Comparison of ENCODE assay signal across 8 mouse cellular contexts in genomic region chr14:62879497-62879896, GRCm38 (mm10). TPM values are rescaled to one million over a fixed set of nuclear protein-coding genes. Genes with fewer than 3 reads are reported as not detected.
A peak's percentile ranks its signal among the peaks of the same experiment; 100 is the strongest.
DNase-seq lines count a peak whose midpoint lies in the region; ATAC-seq and TF ChIP-seq lines count a peak whose summit lies in the region.

No protein-coding gene starts in this region.

- no peak overlapping the region for H3K4me2 ChIP-seq in limb, embryonic 14.5 days (replicated peaks; ENCODE audit: low read depth, low read length, severe bottlenecking)
- peak overlapping the region; percentile 2; the same call in 1 of the 2 replicates for H3K4me2 ChIP-seq in midbrain, embryonic 16.5 days (ENCODE audit: low read length)

- peak; percentile 36; the same call in 1 of the 2 replicates for TF ChIP-seq CTCF in embryonic fibroblast, embryonic 13.5 days (IDR thresholded peaks at IDR 0.05; ENCODE audit: borderline replicate concordance, insufficient read depth, low read length)
- peak; percentile 40; the same call in 1 of the 2 replicates for TF ChIP-seq CTCF in spleen, adult 2 months (IDR thresholded peaks at IDR 0.05; ENCODE audit: extremely low read depth, insufficient read depth, insufficient read length, insufficient replicate concordance)

- TF ChIP-seq POLR2A in embryonic fibroblast, embryonic 13.5 days (IDR thresholded peaks at IDR 0.05; ENCODE audit: low read depth, low read length): no peak
- TF ChIP-seq POLR2A in limb, embryonic 14.5 days (IDR thresholded peaks at IDR 0.05; ENCODE audit: borderline replicate concordance, extremely low read depth, insufficient read depth, insufficient read length): no peak
- no peak for TF ChIP-seq POLR2A in spleen, adult 2 months (IDR thresholded peaks at IDR 0.05; ENCODE audit: low read depth, low read length)

- no peak overlapping the region for H3K9ac ChIP-seq in limb, embryonic 14.5 days (ENCODE audit: low read depth, low read length, severe bottlenecking)
- H3K9ac ChIP-seq in midbrain, embryonic 16.5 days (ENCODE audit: low read depth, low read length): peak overlapping the region; percentile 27; the same call in 1 of the 2 replicates

- peak; percentile 88 for DNase-seq in 3T3-L1 (ENCODE audit: low read depth, low spot score)
- DNase-seq in brain, adult 2 months (ENCODE audit: low read depth, low spot score): peak; percentile 97
- peak; percentile 91 for DNase-seq in heart, embryonic 10.5 days (ENCODE audit: low spot score)
- peak; percentile 84 for DNase-seq in kidney, adult 9 months
- DNase-seq in limb, embryonic 14.5 days (ENCODE audit: low spot score): peak; percentile 75
- peak; percentile 29 to 60 for DNase-seq in spleen, adult 2 months (ENCODE audit: low read depth in 1 of 2, low spot score in 2 of 2)

- H3K9me3 ChIP-seq in heart, embryonic 10.5 days: no peaks in the 10 kb centered on the region
- no peaks in the 10 kb centered on the region for H3K9me3 ChIP-seq in limb, embryonic 14.5 days (ENCODE audit: control insufficient read depth, low read length)
- H3K9me3 ChIP-seq in midbrain, embryonic 16.5 days (replicated peaks; ENCODE audit: control insufficient read depth, low read length, poor library complexity, severe bottlenecking): no peaks in the 10 kb centered on the region

- H3K36me3 ChIP-seq in heart, embryonic 10.5 days: no peaks in the 10 kb centered on the region; the same call in 1 of the 2 replicates
- H3K36me3 ChIP-seq in limb, embryonic 14.5 days (ENCODE audit: control insufficient read depth, insufficient read depth, low read length): no peaks in the 10 kb centered on the region
- H3K36me3 ChIP-seq in midbrain, embryonic 16.5 days (ENCODE audit: control insufficient read depth, insufficient read depth, low read length): no peaks in the 10 kb centered on the region
- H3K36me3 ChIP-seq in spleen, adult 2 months (ENCODE audit: control insufficient read depth, insufficient read depth, low read length): no peaks in the 10 kb centered on the region

- H3K27ac ChIP-seq in embryonic fibroblast, embryonic 13.5 days (ENCODE audit: insufficient read depth, low read length): peak overlapping the region; percentile 70
- H3K27ac ChIP-seq in heart, embryonic 10.5 days: no peak overlapping the region; the same call in none of the 2 replicates
- no peak overlapping the region for H3K27ac ChIP-seq in limb, embryonic 14.5 days (replicated peaks; ENCODE audit: low read depth, low read length)
- peak overlapping the region; percentile 74 for H3K27ac ChIP-seq in midbrain, embryonic 16.5 days (ENCODE audit: low read length)
- H3K27ac ChIP-seq in spleen, adult 2 months (ENCODE audit: insufficient read depth, low read length): no peak overlapping the region

- peaks cover 14% of the 10 kb centered on the region for H3K4me1 ChIP-seq in embryonic fibroblast, embryonic 13.5 days (ENCODE audit: control insufficient read depth, insufficient read depth, low read length)
- H3K4me1 ChIP-seq in heart, embryonic 10.5 days: peaks cover 65% of the 10 kb centered on the region
- peaks cover 7% of the 10 kb centered on the region for H3K4me1 ChIP-seq in limb, embryonic 14.5 days (ENCODE audit: control insufficient read depth, insufficient read depth, low read length)
- peaks cover 22% of the 10 kb centered on the region for H3K4me1 ChIP-seq in midbrain, embryonic 16.5 days (ENCODE audit: control insufficient read depth, insufficient read depth, low read length)
- no peaks in the 10 kb centered on the region; the same call in 1 of the 2 replicates for H3K4me1 ChIP-seq in spleen, adult 2 months (ENCODE audit: control insufficient read depth, insufficient read depth, insufficient read length)

- peak; percentile 37; the same call in 1 of the 2 replicates for ATAC-seq in limb, embryonic 14.5 days (ENCODE audit: low FRiP score, low read depth)
- ATAC-seq in midbrain, embryonic 16.5 days: peak; percentile 83

- H3K27me3 ChIP-seq in heart, embryonic 10.5 days (ENCODE audit: insufficient read depth, poor library complexity, severe bottlenecking): no peaks in the 10 kb centered on the region
- no peaks in the 10 kb centered on the region for H3K27me3 ChIP-seq in limb, embryonic 14.5 days (ENCODE audit: control insufficient read depth, insufficient read depth, low read length)
- no peaks in the 10 kb centered on the region for H3K27me3 ChIP-seq in midbrain, embryonic 16.5 days (ENCODE audit: control insufficient read depth, insufficient read depth, low read depth, low read length)
- H3K27me3 ChIP-seq in spleen, adult 2 months (ENCODE audit: control insufficient read depth, insufficient read depth, low read length): no peaks in the 10 kb centered on the region

- H3K4me3 ChIP-seq in embryonic fibroblast, embryonic 13.5 days (ENCODE audit: insufficient read depth, low read length): no peak overlapping the region
- H3K4me3 ChIP-seq in heart, embryonic 10.5 days: no peak overlapping the region
- H3K4me3 ChIP-seq in limb, embryonic 14.5 days (replicated peaks; ENCODE audit: low read length): no peak overlapping the region
- H3K4me3 ChIP-seq in midbrain, embryonic 16.5 days (ENCODE audit: low read depth, low read length): no peak overlapping the region
- H3K4me3 ChIP-seq in spleen, adult 2 months (ENCODE audit: extremely low read depth, insufficient read depth, insufficient read length): no peak overlapping the region

- 19% methylated on average over 5 of the region's 5 CpGs for WGBS in heart, embryonic 10.5 days
- 23% methylated on average over 5 of the region's 5 CpGs for WGBS in limb, embryonic 14.5 days
- 10% methylated on average over 5 of the region's 5 CpGs for WGBS in midbrain, embryonic 16.5 days
- WGBS in spleen, adult 2 months: 22% methylated on average over 5 of the region's 5 CpGs

RNA-seq across cellular contexts. Expression of gene Wdfy2, which starts 42.0 kb away (rescaled TPM):
- polyA plus RNA-seq in embryonic fibroblast, embryonic 13.5 days (2011; ENCODE audit: insufficient read length, low read depth, missing spikeins): 15.1 and 17.5 TPM in 2 replicates
- polyA plus RNA-seq in heart, embryonic 10.5 days (2016; fragmentation: Nextera tagmentation; extraction: Ambion mirVana): 8.9 and 9.5 TPM in 2 replicates
- 10.9 and 11.4 TPM in 2 replicates for polyA plus RNA-seq in limb, embryonic 14.5 days (2012; rRNA removed)
- polyA plus RNA-seq in limb, embryonic 14.5 days (2014; fragmentation: Nextera tagmentation; extraction: Ambion mirVana): 12.8 and 13.8 TPM in 2 replicates
- 8.4 and 8.8 TPM in 2 replicates for polyA plus RNA-seq in midbrain, embryonic 16.5 days (2015; fragmentation: Nextera tagmentation; extraction: Ambion mirVana)
- polyA plus RNA-seq in spleen, adult 2 months (2012; rRNA removed): 7.7 and 9.5 TPM in 2 replicates

Comparison
In these comparisons a context has a peak if more than half of its experiments do, and no peak if none do; other contexts are left out.
1. DNase-seq: peak in every context shown above with its lines; median percentile 97 in brain, adult 2 months; 91 in heart, embryonic 10.5 days; 88 in 3T3-L1; 84 in kidney, adult 9 months; 75 in limb, embryonic 14.5 days; 44 in spleen, adult 2 months.
2. H3K27ac ChIP-seq: peak in embryonic fibroblast, embryonic 13.5 days (single experiment) and midbrain, embryonic 16.5 days (single experiment); none in heart, embryonic 10.5 days (single experiment), limb, embryonic 14.5 days (single experiment) and spleen, adult 2 months (single experiment).